25 mouse cellular contexts compared by ENCODE assay signal in genomic region chr6:5230261-5230660, GRCm38 (mm10). TPM values are rescaled to one million over a fixed set of nuclear protein-coding genes. Genes with fewer than 3 reads are reported as not detected.
DNase-seq lines count a peak whose midpoint lies in the region; ATAC-seq lines count a peak whose summit lies in the region.
"Had no signal": no experiment of that assay in that cellular context is flagged by ENCODE, and none has a peak within 500 bp of the region (broad histone marks: within the 10 kb centered on the region; RNA-seq: fewer than 3 reads in every experiment).

No protein-coding gene starts in this region.

- peak; percentile 5 for DNase-seq in adrenal gland, postnatal 25 days
- DNase-seq in adrenal gland, adult 8-10 months, result no peak
- DNase-seq in kidney, adult 8-10 months, result peak; percentile 19 to 45
- DNase-seq in kidney, postnatal 14 days, result peak; percentile 6
- DNase-seq in cerebellum, adult 18-20 months, result no peak
- DNase-seq: adrenal gland, postnatal 10 days; cerebellum, adult 8-10 months; cerebellum, postnatal 14 days; embryo, embryonic 11 days; gastrocnemius, postnatal 36 days; heart, adult 11 months; heart, postnatal 36 days had no signal

- no peak overlapping the region for H3K4me3 ChIP-seq in kidney, embryonic 16.5 days (ENCODE audit: low read length)
- H3K4me3 ChIP-seq: embryonic facial prominence, embryonic 15.5 days; erythroblast, embryonic 14.5 days; forebrain, embryonic 10.5 days; heart, embryonic 13.5 days; hindbrain, embryonic 15.5 days had no signal

- no peak overlapping the region for H3K4me2 ChIP-seq in kidney, embryonic 16.5 days (replicated peaks; ENCODE audit: low read depth, low read length)
- H3K4me2 ChIP-seq: embryonic facial prominence, embryonic 15.5 days; heart, embryonic 13.5 days; hindbrain, embryonic 15.5 days had no signal

- no peaks in the 10 kb centered on the region for H3K9me3 ChIP-seq in kidney, embryonic 16.5 days (ENCODE audit: low read length)
- H3K9me3 ChIP-seq: embryonic facial prominence, embryonic 15.5 days; forebrain, embryonic 10.5 days; heart, embryonic 13.5 days; hindbrain, embryonic 15.5 days had no signal

- H3K4me1 ChIP-seq in kidney, embryonic 16.5 days (ENCODE audit: insufficient read depth, low read length), result no peaks in the 10 kb centered on the region
- H3K4me1 ChIP-seq: embryonic facial prominence, embryonic 15.5 days; forebrain, embryonic 10.5 days; heart, embryonic 13.5 days; hindbrain, embryonic 15.5 days had no signal

- no peak for ATAC-seq in kidney, embryonic 16.5 days (ENCODE audit: low FRiP score, low TSS enrichment)
- ATAC-seq: activated CD4-positive, CD25-positive, alpha-beta regulatory T cell, adult 4 months; forebrain, embryonic 14.5 days; Patski had no signal

- H3K36me3 ChIP-seq in kidney, embryonic 16.5 days (ENCODE audit: insufficient read depth, low read length), result no peaks in the 10 kb centered on the region
- H3K36me3 ChIP-seq: embryonic facial prominence, embryonic 15.5 days; forebrain, embryonic 10.5 days; hindbrain, embryonic 15.5 days had no signal

- H3K9ac ChIP-seq in kidney, embryonic 16.5 days (replicated peaks; ENCODE audit: low read length), result no peak overlapping the region
- H3K9ac ChIP-seq: embryonic facial prominence, embryonic 15.5 days; heart, embryonic 13.5 days; hindbrain, embryonic 15.5 days had no signal

- no peak overlapping the region for H3K27ac ChIP-seq in kidney, embryonic 16.5 days (ENCODE audit: low read length)
- H3K27ac ChIP-seq: embryonic facial prominence, embryonic 15.5 days; forebrain, embryonic 10.5 days; heart, embryonic 13.5 days; hindbrain, embryonic 15.5 days had no signal

- 78% methylated on average over 5 of the region's 5 CpGs for WGBS in kidney, embryonic 16.5 days

- H3K27me3 ChIP-seq in kidney, embryonic 16.5 days (ENCODE audit: insufficient read depth, low read length), result no peaks in the 10 kb centered on the region
- H3K27me3 ChIP-seq: CH12.LX; embryonic facial prominence, embryonic 15.5 days; heart, embryonic 13.5 days; hindbrain, embryonic 15.5 days had no signal

RNA-seq across cellular contexts. Expression of gene Pon3, which starts 25.8 kb away (rescaled TPM):
- 168 and 180 TPM in 2 replicates for total RNA-seq in adrenal gland, postnatal 25 days (2021)
- 100 to 1,000 TPM in 1 of 4 experiments, 10 to 100 TPM in 3; 34.9 to 145 (median 79.1) TPM for total RNA-seq in adrenal gland, adult 8-10 months (2022)
- polyA plus RNA-seq in kidney, embryonic 16.5 days (2015; fragmentation: Nextera tagmentation; extraction: Ambion mirVana), result 12.8 and 14.3 TPM in 2 replicates

RNA-seq across cellular contexts. Expression of gene Pon1, which starts 36.5 kb away (rescaled TPM):
- 3.3 and 8.9 TPM in 2 replicates for total RNA-seq in adrenal gland, postnatal 25 days (2021)
- 1 to 10 TPM; 1.3 to 4.7 (median 2.8) TPM for total RNA-seq in adrenal gland, adult 8-10 months (2022)
- polyA plus RNA-seq in kidney, embryonic 16.5 days (2015; fragmentation: Nextera tagmentation; extraction: Ambion mirVana), result 0.10 and 0.18 TPM in 2 replicates
- total RNA-seq: CH12.LX; common myeloid progenitor, adult 5-6 weeks had no signal
- polyA plus RNA-seq: activated CD4-positive, CD25-positive, alpha-beta regulatory T cell, adult 4 months; embryonic facial prominence, embryonic 11.5 days; erythroblast, embryonic 14.5 days; heart, embryonic 13.5 days; heart, postnatal 0 days; Patski had no signal

Comparison
In these comparisons a context has a peak if more than half of its experiments do, and no peak if none do; other contexts are left out.
1. DNase-seq: peak in adrenal gland, postnatal 25 days (single experiment), kidney, adult 8-10 months (2 of 2) and kidney, postnatal 14 days (single experiment); none in adrenal gland, adult 8-10 months (single experiment) and cerebellum, adult 18-20 months (0 of 2).